Mouse (Mus musculus): ENCODE data around the gene Lrrc75b. TPM values are rescaled to one million over a fixed set of nuclear protein-coding genes. Genes with fewer than 3 reads are reported as not detected.

Lrrc75b gene
- polyA plus RNA-seq, 1 experiment from 2014 or later = 2.7 TPM

- H3K9me3 ChIP-seq (ENCODE audit: control insufficient read depth, low read length) = no peaks in the 10 kb centered on the region
- no peaks in the 10 kb centered on the region for H3K27me3 ChIP-seq (ENCODE audit: control insufficient read depth, insufficient read depth, low read length)
- peak within 1 kb of the TSS; percentile 92 for H3K9ac ChIP-seq (ENCODE audit: low read length)
- H3K4me1 ChIP-seq (ENCODE audit: control insufficient read depth in 2 of 2, insufficient read depth in 2 of 2, low read length in 2 of 2) = peaks cover 7 to 36% of the 10 kb centered on the region in 2 experiments; a peak in 3 of 4 replicates
- H3K27ac ChIP-seq (replicated peaks in 1 of 2; ENCODE audit: control insufficient read depth in 1 of 2, insufficient read depth in 1 of 2, low read depth in 2 of 2, low read length in 2 of 2) = peak within 1 kb of the TSS; percentile 98 to 99
- H3K36me3 ChIP-seq (ENCODE audit: control insufficient read depth, insufficient read depth, low read length) = peaks cover 36% of the 10 kb centered on the region
- peak within 1 kb of the TSS; percentile 71 for H3K4me2 ChIP-seq (ENCODE audit: low read length)
- 0% methylated on average over 20 of the region's 20 CpGs for WGBS
- peak within 1 kb of the TSS; percentile 79 to 96 for H3K4me3 ChIP-seq (ENCODE audit: control insufficient read depth in 1 of 2, insufficient read depth in 1 of 2, low read depth in 1 of 2, low read length in 2 of 2)
- peak; percentile 82 for ATAC-seq (ENCODE audit: insufficient number of reproducible peaks, insufficient read depth, low FRiP score, low read depth)
Measured at GRCm38 (mm10) chr10:75517758-75518143, 42.4 kb downstream of the Lrrc75b start, which contains the start of gene Gucd1. Gene Gucd1, minus strand, starts transcription at chr10:75517972.

GRCm38 (mm10) chr10:75517073-75517757, 42.9 kb downstream of the Lrrc75b start, which contains the start of gene Snrpd3:
Gene Snrpd3, plus strand, starts transcription at chr10:75517551.
- peak within 1 kb of the TSS; percentile 71 for H3K4me2 ChIP-seq (ENCODE audit: low read length)
- ATAC-seq (ENCODE audit: insufficient number of reproducible peaks, insufficient read depth, low FRiP score, low read depth) = peak; percentile 96
- peak within 1 kb of the TSS; percentile 98 to 99 for H3K27ac ChIP-seq (replicated peaks in 1 of 2; ENCODE audit: control insufficient read depth in 1 of 2, insufficient read depth in 1 of 2, low read depth in 2 of 2, low read length in 2 of 2)
- peak within 1 kb of the TSS; percentile 92 for H3K9ac ChIP-seq (ENCODE audit: low read length)
- peaks cover 32% of the 10 kb centered on the region for H3K36me3 ChIP-seq (ENCODE audit: control insufficient read depth, insufficient read depth, low read length)
- under 1% methylated on average over 48 of the region's 52 CpGs for WGBS
- no peaks in the 10 kb centered on the region for H3K27me3 ChIP-seq (ENCODE audit: control insufficient read depth, insufficient read depth, low read length)
- peak within 1 kb of the TSS; percentile 79 to 96 for H3K4me3 ChIP-seq (ENCODE audit: control insufficient read depth in 1 of 2, insufficient read depth in 1 of 2, low read depth in 1 of 2, low read length in 2 of 2)
- no peaks in the 10 kb centered on the region for H3K9me3 ChIP-seq (ENCODE audit: control insufficient read depth, low read length)
- H3K4me1 ChIP-seq (ENCODE audit: control insufficient read depth in 2 of 2, insufficient read depth in 2 of 2, low read length in 2 of 2) = peaks cover 7 to 36% of the 10 kb centered on the region in 2 experiments; a peak in 3 of 4 replicates

DNA sequence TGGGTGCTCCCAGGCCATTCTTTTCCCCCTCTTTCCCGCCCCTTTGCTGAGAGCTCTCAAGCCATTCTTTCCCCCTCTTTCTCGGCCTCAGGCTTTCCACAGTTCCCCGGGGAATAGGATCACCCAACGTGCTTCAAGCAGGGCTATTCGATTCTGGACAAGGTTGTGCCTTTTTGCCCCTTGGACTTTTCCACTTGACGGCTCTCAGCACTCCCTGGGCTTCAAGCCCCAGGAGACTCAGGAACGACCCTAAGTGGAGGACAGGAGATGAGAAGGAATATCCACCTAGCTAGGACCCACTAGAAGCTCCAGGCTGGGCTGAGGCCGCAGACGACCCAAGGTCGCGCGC, 43.4 kb downstream of the Lrrc75b start:
- peak overlapping the region; percentile 66 to 79 for H3K4me3 ChIP-seq (ENCODE audit: control insufficient read depth in 1 of 2, insufficient read depth in 1 of 2, low read depth in 1 of 2, low read length in 2 of 2)
- 0% methylated on average over 12 of the region's 12 CpGs for WGBS
- peak overlapping the region; percentile 91 for H3K9ac ChIP-seq (ENCODE audit: low read length)
- no peaks in the 10 kb centered on the region for H3K9me3 ChIP-seq (ENCODE audit: control insufficient read depth, low read length)
- peak overlapping the region; percentile 86 to 99 for H3K27ac ChIP-seq (replicated peaks in 1 of 2; ENCODE audit: control insufficient read depth in 1 of 2, insufficient read depth in 1 of 2, low read depth in 2 of 2, low read length in 2 of 2)
- H3K36me3 ChIP-seq (ENCODE audit: control insufficient read depth, insufficient read depth, low read length) = peaks cover 32% of the 10 kb centered on the region
- H3K4me1 ChIP-seq (ENCODE audit: control insufficient read depth in 2 of 2, insufficient read depth in 2 of 2, low read length in 2 of 2) = peaks cover 7 to 36% of the 10 kb centered on the region in 2 experiments; a peak in 3 of 4 replicates
- no peaks in the 10 kb centered on the region for H3K27me3 ChIP-seq (ENCODE audit: control insufficient read depth, insufficient read depth, low read length)
- peak overlapping the region; percentile 71 for H3K4me2 ChIP-seq (ENCODE audit: low read length)
- ATAC-seq (ENCODE audit: insufficient number of reproducible peaks, insufficient read depth, low FRiP score, low read depth) = no peak

DNA sequence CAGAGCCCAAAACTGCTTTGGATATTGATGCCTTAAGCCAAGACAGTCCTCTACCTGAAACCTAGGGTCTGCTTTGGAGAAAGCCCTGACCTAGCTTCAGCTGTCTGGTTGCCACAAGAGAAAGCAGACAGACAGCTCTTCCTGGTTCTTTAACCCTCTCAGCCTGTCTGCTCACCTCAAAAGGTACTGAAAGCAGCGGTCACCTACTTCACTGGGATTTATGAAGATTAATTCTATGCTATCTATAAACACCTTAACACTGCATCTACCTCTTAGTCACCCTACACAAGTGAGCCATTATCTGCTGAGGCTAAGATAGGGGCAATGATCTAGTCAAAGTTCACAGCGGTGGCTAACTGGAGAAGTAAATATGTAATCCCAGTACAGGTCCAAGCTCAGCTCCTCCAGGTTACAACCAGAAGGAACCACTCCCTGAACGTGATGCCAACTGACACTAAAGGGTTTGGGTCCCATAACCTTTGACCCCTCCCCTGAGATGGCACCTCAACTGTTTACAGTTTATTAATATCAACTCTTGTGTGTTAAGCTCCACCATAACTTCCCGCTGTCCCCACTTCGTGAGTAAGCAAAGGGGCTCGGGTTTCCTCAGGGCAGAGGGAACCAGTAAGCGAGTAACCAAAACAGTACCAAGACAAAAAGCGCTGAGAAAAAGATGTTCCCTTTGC, 43.9 kb downstream of the Lrrc75b start:
- peak overlapping the region; percentile 66 to 79 for H3K4me3 ChIP-seq (ENCODE audit: control insufficient read depth in 1 of 2, insufficient read depth in 1 of 2, low read depth in 1 of 2, low read length in 2 of 2)
- no peak for ATAC-seq (ENCODE audit: insufficient number of reproducible peaks, insufficient read depth, low FRiP score, low read depth)
- peaks cover 7 to 35% of the 10 kb centered on the region in 2 experiments; a peak in 3 of 4 replicates for H3K4me1 ChIP-seq (ENCODE audit: control insufficient read depth in 2 of 2, insufficient read depth in 2 of 2, low read length in 2 of 2)
- H3K9me3 ChIP-seq (ENCODE audit: control insufficient read depth, low read length) = no peaks in the 10 kb centered on the region
- peak overlapping the region; percentile 86 to 99 for H3K27ac ChIP-seq (replicated peaks in 1 of 2; ENCODE audit: control insufficient read depth in 1 of 2, insufficient read depth in 1 of 2, low read depth in 2 of 2, low read length in 2 of 2)
- H3K27me3 ChIP-seq (ENCODE audit: control insufficient read depth, insufficient read depth, low read length) = no peaks in the 10 kb centered on the region
- peak overlapping the region; percentile 71 for H3K4me2 ChIP-seq (ENCODE audit: low read length)
- peak overlapping the region; percentile 91 for H3K9ac ChIP-seq (ENCODE audit: low read length)
- WGBS = 24% methylated on average over 8 of the region's 8 CpGs
- peaks cover 32% of the 10 kb centered on the region for H3K36me3 ChIP-seq (ENCODE audit: control insufficient read depth, insufficient read depth, low read length)

DNA sequence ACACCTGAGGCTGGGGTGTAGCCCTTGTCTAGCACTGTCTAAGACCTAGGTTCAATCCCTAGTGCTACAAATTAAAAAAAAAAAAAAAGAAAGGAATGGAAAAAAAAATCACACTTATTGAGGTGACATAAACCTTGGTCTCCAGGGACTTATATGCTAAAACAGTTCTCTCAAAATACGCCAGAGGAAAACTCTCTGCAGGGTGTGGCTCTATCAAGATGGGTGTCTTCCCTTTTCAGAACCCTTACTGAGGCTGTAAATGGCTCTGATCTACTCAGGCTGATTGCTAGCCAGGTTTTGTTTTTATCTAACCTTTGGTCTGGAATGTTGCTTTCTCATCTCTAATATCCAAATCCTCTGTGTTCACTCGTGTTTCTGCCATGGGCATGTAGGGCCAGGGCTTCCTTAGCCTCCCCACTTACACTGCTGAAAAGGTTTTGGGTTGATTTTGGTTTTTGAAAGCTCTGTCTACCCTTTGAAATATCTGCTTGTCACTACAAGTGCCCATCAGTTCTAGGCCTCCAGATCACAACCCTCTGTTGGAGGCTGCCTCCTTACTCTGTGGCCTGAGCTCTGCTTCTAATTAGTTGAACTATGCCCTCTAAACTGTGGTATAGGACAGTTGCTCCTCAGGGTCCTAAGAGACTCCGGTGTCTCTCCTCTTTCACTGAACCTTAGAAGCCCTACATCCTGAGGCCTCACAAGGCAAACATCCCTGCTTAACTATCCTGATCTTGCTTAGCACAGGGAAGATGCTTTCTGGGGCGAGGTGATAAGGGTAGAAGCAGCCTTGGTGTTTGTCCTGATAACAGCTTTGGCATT, 44.7 kb downstream of the Lrrc75b start:
- WGBS = 73% methylated on average over 4 of the region's 4 CpGs
- peak overlapping the region; percentile 71 for H3K4me2 ChIP-seq (ENCODE audit: low read length)
- H3K27me3 ChIP-seq (ENCODE audit: control insufficient read depth, insufficient read depth, low read length) = no peaks in the 10 kb centered on the region
- no peaks in the 10 kb centered on the region for H3K9me3 ChIP-seq (ENCODE audit: control insufficient read depth, low read length)
- no peak for ATAC-seq (ENCODE audit: insufficient number of reproducible peaks, insufficient read depth, low FRiP score, low read depth)
- H3K27ac ChIP-seq (replicated peaks in 1 of 2; ENCODE audit: control insufficient read depth in 1 of 2, insufficient read depth in 1 of 2, low read depth in 2 of 2, low read length in 2 of 2) = no peak overlapping the region
- H3K9ac ChIP-seq (ENCODE audit: low read length) = peak overlapping the region; percentile 91
- H3K4me3 ChIP-seq (ENCODE audit: control insufficient read depth in 1 of 2, insufficient read depth in 1 of 2, low read depth in 1 of 2, low read length in 2 of 2) = peak overlapping the region in 1 of 2 experiments; percentile 79; a peak in 1 of 4 replicates
- peaks cover 7 to 29% of the 10 kb centered on the region in 2 experiments; a peak in 3 of 4 replicates for H3K4me1 ChIP-seq (ENCODE audit: control insufficient read depth in 2 of 2, insufficient read depth in 2 of 2, low read length in 2 of 2)
- H3K36me3 ChIP-seq (ENCODE audit: control insufficient read depth, insufficient read depth, low read length) = peaks cover 32% of the 10 kb centered on the region

- no peaks in the 10 kb centered on the region for H3K9me3 ChIP-seq (ENCODE audit: control insufficient read depth, low read length)
- H3K27ac ChIP-seq (replicated peaks in 1 of 2; ENCODE audit: control insufficient read depth in 1 of 2, insufficient read depth in 1 of 2, low read depth in 2 of 2, low read length in 2 of 2) = no peak overlapping the region
- no peak overlapping the region for H3K4me3 ChIP-seq (ENCODE audit: control insufficient read depth in 1 of 2, insufficient read depth in 1 of 2, low read depth in 1 of 2, low read length in 2 of 2)
- 43% methylated on average over 7 of the region's 7 CpGs for WGBS
- H3K4me1 ChIP-seq (ENCODE audit: control insufficient read depth in 2 of 2, insufficient read depth in 2 of 2, low read length in 2 of 2) = peaks cover 7 to 28% of the 10 kb centered on the region in 2 experiments; a peak in 3 of 4 replicates
- peaks cover 32% of the 10 kb centered on the region for H3K36me3 ChIP-seq (ENCODE audit: control insufficient read depth, insufficient read depth, low read length)
- no peaks in the 10 kb centered on the region for H3K27me3 ChIP-seq (ENCODE audit: control insufficient read depth, insufficient read depth, low read length)
- 0 out of 2 replicates have a peak overlapping the region, but pooled peaks have one; percentile 8 for H3K9ac ChIP-seq (ENCODE audit: low read length)
- H3K4me2 ChIP-seq (ENCODE audit: low read length) = no peak overlapping the region; the same call in 1 of the 2 replicates
- no peak for ATAC-seq (ENCODE audit: insufficient number of reproducible peaks, insufficient read depth, low FRiP score, low read depth)
Measured at GRCm38 (mm10) chr10:75514361-75514760, 45.8 kb downstream of the Lrrc75b start.

Measured in heart, embryonic 14.5 days (tissue).